Mouse (Mus musculus) fibroblast of lung, adult 2 months (primary cell): ENCODE results near the gene Ccdc120.

Experiments used
- DNase-seq: peaks from one replicate; pipeline ENCODE4 v3.0.0-alpha.2; 2011; ENCODE audit warnings: low read depth

Ccdc120 gene

GRCm38 (mm10) chrX:7692862-7693261 is 57.8 kb downstream of the Ccdc120 start:
- no peak for DNase-seq

- no peak for DNase-seq
These were observed 60.2 kb downstream of the Ccdc120 start for GRCm38 (mm10) chrX:7690486-7690885.

GRCm38 (mm10) chrX:7688321-7688720 is 62.4 kb downstream of the Ccdc120 start:
- no peak for DNase-seq
